Mouse (Mus musculus) liver, postnatal 0 days (tissue): Measurements from ENCODE around the gene Cnr1.

Source experiments
- CTCF ChIP-seq: sonication (generic); IDR thresholded peaks from 2 replicates; pipeline ENCODE4 v1.5.1; 2016; ENCODE audit warnings: antibody characterized with exemption, low read depth
- EP300 ChIP-seq: IDR thresholded peaks from 2 replicates; pipeline ENCODE4 v1.6.1; 2016; ENCODE audit warnings: antibody characterized with exemption, low read depth, mild to moderate bottlenecking

GRCm38 (mm10) chr4:33970726-33971125 is 46.3 kb downstream of the Cnr1 start:
- TF ChIP-seq CTCF: no peak
- TF ChIP-seq EP300: no peak
